ENCODE assay signal across 10 mouse cellular contexts in genomic region chr8:110705391-110706287, GRCm38 (mm10). TPM values are rescaled to one million over a fixed set of nuclear protein-coding genes. Genes with fewer than 3 reads are reported as not detected.
DNase-seq lines count a peak whose midpoint lies in the region; ATAC-seq and TF ChIP-seq lines count a peak whose summit lies in the region.
"Had no signal": no experiment of that assay in that cellular context is flagged by ENCODE, and none has a peak within 500 bp of the region (broad histone marks: within the 10 kb centered on the region; RNA-seq: fewer than 3 reads in every experiment).

No protein-coding gene starts in this region.

- intact Hi-C loops in left cerebral cortex, postnatal 4 days (cut with DNase I): no loop called here
- intact Hi-C loops in left cerebral cortex, adult 2 months (cut with DNase I): no loop called here

- no peak overlapping the region; the same call in 1 of the 2 replicates for H3K9ac ChIP-seq in embryonic facial prominence, embryonic 12.5 days
- H3K9ac ChIP-seq in liver, embryonic 14.5 days (replicated peaks): no peak overlapping the region

- no peaks in the 10 kb centered on the region for H3K9me3 ChIP-seq in embryonic facial prominence, embryonic 12.5 days
- no peaks in the 10 kb centered on the region for H3K9me3 ChIP-seq in embryonic facial prominence, embryonic 10.5 days
- no peaks in the 10 kb centered on the region for H3K9me3 ChIP-seq in liver, embryonic 14.5 days (ENCODE audit: control insufficient read depth, low read length)

- peaks cover 13% of the 10 kb centered on the region for H3K36me3 ChIP-seq in embryonic facial prominence, embryonic 12.5 days
- H3K36me3 ChIP-seq in embryonic facial prominence, embryonic 10.5 days (replicated peaks): peaks cover 44% of the 10 kb centered on the region
- 0 out of 2 replicates have a peak, but pooled peaks cover 2% of the 10 kb centered on the region for H3K36me3 ChIP-seq in liver, embryonic 14.5 days (replicated peaks; ENCODE audit: control insufficient read depth, insufficient read depth, low read depth)

- no peaks in the 10 kb centered on the region for H3K27me3 ChIP-seq in embryonic facial prominence, embryonic 12.5 days
- H3K27me3 ChIP-seq in embryonic facial prominence, embryonic 10.5 days (replicated peaks; ENCODE audit: low read depth, poor library complexity, severe bottlenecking): no peaks in the 10 kb centered on the region
- no peaks in the 10 kb centered on the region for H3K27me3 ChIP-seq in liver, embryonic 14.5 days (ENCODE audit: control insufficient read depth, insufficient read depth, low read length)
- H3K27me3 ChIP-seq: Patski had no signal

- H3K4me1 ChIP-seq in embryonic facial prominence, embryonic 12.5 days: peaks cover 22% of the 10 kb centered on the region
- H3K4me1 ChIP-seq in embryonic facial prominence, embryonic 10.5 days: peaks cover 40% of the 10 kb centered on the region
- H3K4me1 ChIP-seq in liver, embryonic 14.5 days (replicated peaks; ENCODE audit: control insufficient read depth in 2 of 2, insufficient read depth in 2 of 2, low read length in 1 of 2): no peaks in the 10 kb centered on the region

- no peak overlapping the region for H3K4me3 ChIP-seq in embryonic facial prominence, embryonic 12.5 days
- no peak overlapping the region for H3K4me3 ChIP-seq in embryonic facial prominence, embryonic 10.5 days
- H3K4me3 ChIP-seq in left cerebral cortex, adult 2 months: no peak overlapping the region
- H3K4me3 ChIP-seq in liver, embryonic 14.5 days (ENCODE audit: insufficient read depth in 1 of 2, low read depth in 2 of 2, low read length in 2 of 2): no peak overlapping the region

- no peak for TF ChIP-seq EP300 in liver, embryonic 14.5 days (IDR thresholded peaks at IDR 0.05; ENCODE audit: low read depth)

- TF ChIP-seq CTCF in left cerebral cortex, adult 2 months (IDR thresholded peaks at IDR 0.05): no peak
- no peak for TF ChIP-seq CTCF in liver, embryonic 14.5 days (IDR thresholded peaks at IDR 0.05; ENCODE audit: low read depth)

- no peak for DNase-seq in embryonic facial prominence, embryonic 10.5 days (ENCODE audit: low spot score)
- DNase-seq in left cerebral cortex, postnatal 4 days: peak; percentile 67
- DNase-seq in left cerebral cortex, adult 2 months (ENCODE audit: extremely low spot score in 1 of 2, low spot score in 2 of 2): no peak
- no peak for DNase-seq in liver, embryonic 14.5 days (ENCODE audit: low read depth in 3 of 3, low spot score in 3 of 3)
- DNase-seq in adrenal gland, adult 18-20 months (ENCODE audit: low spot score in 2 of 2): no peak
- DNase-seq in kidney, postnatal 4 days: no peak
- DNase-seq: thymus, adult 2 months had no signal

- no peak for ATAC-seq in embryonic facial prominence, embryonic 12.5 days (ENCODE audit: insufficient number of reproducible peaks, insufficient read depth, low FRiP score, low TSS enrichment)
- ATAC-seq in common myeloid progenitor, adult 5-6 weeks (replicated peaks; ENCODE audit: low read depth, poor library complexity, severe bottlenecking): peak; percentile 33; the same call in 1 of the 2 replicates
- ATAC-seq in liver, embryonic 14.5 days (ENCODE audit: insufficient read depth): peak; percentile 35
- ATAC-seq: Patski had no signal

- no peak overlapping the region for H3K4me2 ChIP-seq in embryonic facial prominence, embryonic 12.5 days (replicated peaks)
- no peak overlapping the region for H3K4me2 ChIP-seq in liver, embryonic 14.5 days (ENCODE audit: low read depth)

- H3K27ac ChIP-seq in embryonic facial prominence, embryonic 12.5 days: 0 out of 2 replicates have a peak overlapping the region, but pooled peaks have one; percentile 8
- no peak overlapping the region for H3K27ac ChIP-seq in embryonic facial prominence, embryonic 10.5 days (replicated peaks)
- no peak overlapping the region; the same call in 1 of the 2 replicates for H3K27ac ChIP-seq in left cerebral cortex, adult 2 months
- H3K27ac ChIP-seq in liver, embryonic 14.5 days: no peak overlapping the region

- WGBS in embryonic facial prominence, embryonic 12.5 days: 65% methylated on average over 14 of the region's 14 CpGs
- WGBS in embryonic facial prominence, embryonic 10.5 days: 74% methylated on average over 14 of the region's 14 CpGs
- 47% methylated on average over 14 of the region's 14 CpGs for WGBS in liver, embryonic 14.5 days (ENCODE audit: insufficient replicate concordance)

RNA-seq across cellular contexts. Expression of gene Mtss1l, which starts 15.6 kb away (rescaled TPM):
- polyA plus RNA-seq in embryonic facial prominence, embryonic 12.5 days (2016; fragmentation: Nextera tagmentation; extraction: Ambion mirVana): 10.9 and 17.4 TPM in 2 replicates
- polyA plus RNA-seq in embryonic facial prominence, embryonic 10.5 days (2016; fragmentation: Nextera tagmentation; extraction: Ambion mirVana): 6.6 and 7.2 TPM in 2 replicates
- total RNA-seq in left cerebral cortex, postnatal 4 days (2021): 100 to 1,000 TPM; 315 to 327 TPM
- 100 to 1,000 TPM; 207 to 234 TPM for total RNA-seq in left cerebral cortex, adult 2 months (2021)
- total RNA-seq in common myeloid progenitor, adult 5-6 weeks (2017): 0.34 and 1.4 TPM in 2 replicates
- polyA plus RNA-seq in liver, embryonic 14.5 days (2012; rRNA removed): 2.6 and 2.7 TPM in 2 replicates
- polyA plus RNA-seq in liver, embryonic 14.5 days (2014; fragmentation: Nextera tagmentation; extraction: Ambion mirVana): 0.52 and 0.82 TPM in 2 replicates
- 10 to 100 TPM; 18.6 to 20.0 TPM for total RNA-seq in adrenal gland, adult 18-20 months (2021)

Comparison
In these comparisons a context has a peak if more than half of its experiments do, and no peak if none do; other contexts are left out.
1. RNA of gene Mtss1l, which starts 15.6 kb away (total RNA-seq): 315 to 327 TPM in left cerebral cortex, postnatal 4 days and 207 to 234 TPM in left cerebral cortex, adult 2 months; 18.6 to 20.0 TPM in adrenal gland, adult 18-20 months and 0.34 to 1.4 TPM in common myeloid progenitor, adult 5-6 weeks; every median in the first group is over 4 times any median in the second.